Mouse (Mus musculus): ENCODE data around the gene Banp.

Gene Banp

GRCm38 (mm10) chr8:121951656-121952009 is 2.1 kb downstream of the Banp start:
- DNase-seq: no peak

GRCm38 (mm10) chr8:121952122-121952521 is 2.6 kb downstream of the Banp start:
- no peak for DNase-seq

- no peak for DNase-seq
These were observed 3.2 kb downstream of the Banp start for GRCm38 (mm10) chr8:121952800-121953199.

- no peak for DNase-seq
These were observed 4.4 kb downstream of the Banp start for GRCm38 (mm10) chr8:121953821-121954545.

- DNase-seq: no peak
These were observed 5.5 kb downstream of the Banp start for GRCm38 (mm10) chr8:121954981-121955555.

- no peak for DNase-seq
These were observed 6.4 kb downstream of the Banp start for GRCm38 (mm10) chr8:121955825-121956500.

- DNase-seq: no peak
These were observed 8.8 kb downstream of the Banp start for GRCm38 (mm10) chr8:121958395-121958794.

- DNase-seq: no peak
These were observed 13.3 kb downstream of the Banp start for GRCm38 (mm10) chr8:121962892-121963291.

GRCm38 (mm10) chr8:121964716-121965512 is 15.4 kb downstream of the Banp start:
- DNase-seq: no peak

GRCm38 (mm10) chr8:121966110-121966509 is 16.6 kb downstream of the Banp start:
- no peak for DNase-seq

GRCm38 (mm10) chr8:121966714-121967448 is 17.3 kb downstream of the Banp start:
- DNase-seq: no peak

- peak; percentile 44 for DNase-seq
These were observed 18.4 kb downstream of the Banp start for GRCm38 (mm10) chr8:121967977-121968376.

- no peak for DNase-seq
These were observed 19.0 kb downstream of the Banp start for GRCm38 (mm10) chr8:121968542-121968941.

GRCm38 (mm10) chr8:121970225-121970624 is 20.7 kb downstream of the Banp start:
- no peak for DNase-seq

GRCm38 (mm10) chr8:121971488-121972058 is 22.0 kb downstream of the Banp start:
- DNase-seq: no peak

- no peak for DNase-seq
These were observed 24.4 kb downstream of the Banp start for GRCm38 (mm10) chr8:121973906-121974305.

GRCm38 (mm10) chr8:121977819-121978590 is 28.5 kb downstream of the Banp start:
- DNase-seq: peak; percentile 47

- DNase-seq: no peak
These were observed 29.1 kb downstream of the Banp start for GRCm38 (mm10) chr8:121978670-121979069.

- DNase-seq: no peak
These were observed 31.4 kb downstream of the Banp start for GRCm38 (mm10) chr8:121980792-121981519.

GRCm38 (mm10) chr8:121981520-121981895 is 32.0 kb downstream of the Banp start:
- no peak for DNase-seq

- peak; percentile 66 for DNase-seq
These were observed 36.1 kb downstream of the Banp start for GRCm38 (mm10) chr8:121985673-121986072.
